Mouse (Mus musculus) granulocyte monocyte progenitor cell, adult 5-6 weeks (primary cell): ENCODE measurements around the gene Sptlc3. TPM values are rescaled to one million over a fixed set of nuclear protein-coding genes. Genes with fewer than 3 reads are reported as not detected.

Experiments used
- ATAC-seq: replicated peaks from 2 replicates; pipeline ENCODE4 v1.8.0; 2016; ENCODE audit warnings: mild to moderate bottlenecking, moderate TSS enrichment, inconsistent platforms; ENCODE audit not compliant: poor library complexity, severe bottlenecking
- total RNA-seq, 2 experiments: library from RNA; stranded (forward) in 1 of 2; stranded (reverse) in 1 of 2; fragments of 200-712, 200-1000 nt in 1 of 2; fragments of >200 nt in 1 of 2; fragmentation: Nextera tagmentation in 1 of 2; gene quantifications; 2 replicates each; pipeline ENCODE4 v1.2.3; 2014 to 2017

Sptlc3 gene
- total RNA-seq, 2 experiments from 2014 or later, result not detected

- ATAC-seq, result no peak
These were observed 135.9 kb downstream of the Sptlc3 start for GRCm38 (mm10) chr2:139629653-139630052.

GRCm38 (mm10) chr2:139634506-139634905 lies 140.8 kb downstream of the Sptlc3 start:
- ATAC-seq, result no peak

GRCm38 (mm10) chr2:139637861-139638260 lies 144.1 kb downstream of the Sptlc3 start:
- ATAC-seq, result no peak

GRCm38 (mm10) chr2:139641757-139642385 lies 148.2 kb downstream of the Sptlc3 start:
- no peak for ATAC-seq

GRCm38 (mm10) chr2:139649518-139649917 lies 155.8 kb downstream of the Sptlc3 start:
- no peak for ATAC-seq

- ATAC-seq, result no peak
These were observed 163.0 kb downstream of the Sptlc3 start for GRCm38 (mm10) chr2:139656750-139657149.

GRCm38 (mm10) chr2:139671838-139672237 lies 178.1 kb downstream of the Sptlc3 start:
- ATAC-seq, result peak; percentile 62

GRCm38 (mm10) chr2:139672371-139672770 lies 178.7 kb downstream of the Sptlc3 start:
- ATAC-seq, result peak; percentile 47

GRCm38 (mm10) chr2:139677065-139677762 lies 183.5 kb downstream of the Sptlc3 start:
- ATAC-seq, result peak; percentile 37

GRCm38 (mm10) chr2:139677809-139678274 lies 184.1 kb downstream of the Sptlc3 start, which contains the start of gene Ism1:
TSS of gene Ism1 (plus strand) at chr2:139678178.
- ATAC-seq, result peak; percentile 50

- peak; percentile 59 for ATAC-seq
These were observed 184.8 kb downstream of the Sptlc3 start for GRCm38 (mm10) chr2:139678275-139679140.

- ATAC-seq, result no peak
These were observed 188.8 kb downstream of the Sptlc3 start for GRCm38 (mm10) chr2:139682540-139682939.

Other genes starting within 250 kb of the Sptlc3 start
- gene Ism1, start 184.3 kb downstream of the Sptlc3 start, total RNA-seq (2014; fragmentation: Nextera tagmentation), result not detected in 2 replicates
- gene Ism1, start 184.3 kb downstream of the Sptlc3 start, total RNA-seq (2017), result not detected in 2 replicates